In genomic region chr3:107543158-107544080, GRCm38 (mm10) we compare ENCODE assay signal across 23 mouse cellular contexts. TPM values are rescaled to one million over a fixed set of nuclear protein-coding genes. Genes with fewer than 3 reads are reported as not detected.
"Had no signal": no experiment of that assay in that cellular context is flagged by ENCODE, and none has a peak within 500 bp of the region (broad histone marks: within the 10 kb centered on the region; RNA-seq: fewer than 3 reads in every experiment).

No protein-coding gene starts in this region.

- DNase-seq: kidney, adult 2 months; kidney, postnatal 36 days; left cerebral cortex, postnatal 4 days; liver, postnatal 0 days; thymus, adult 2 months; thymus, postnatal 14 days had no signal

- H3K27ac ChIP-seq: kidney, postnatal 0 days; limb, embryonic 12.5 days; limb, embryonic 15.5 days; liver, embryonic 14.5 days; midbrain, embryonic 12.5 days; midbrain, embryonic 15.5 days had no signal

- H3K4me1 ChIP-seq: midbrain, embryonic 12.5 days; midbrain, embryonic 15.5 days had no signal

- H3K9me3 ChIP-seq: limb, embryonic 12.5 days; limb, embryonic 15.5 days; midbrain, embryonic 12.5 days; midbrain, embryonic 15.5 days had no signal

- H3K4me3 ChIP-seq: limb, embryonic 12.5 days; limb, embryonic 15.5 days; midbrain, embryonic 12.5 days; midbrain, embryonic 15.5 days had no signal

- H3K9ac ChIP-seq: limb, embryonic 12.5 days; limb, embryonic 15.5 days; liver, embryonic 14.5 days; liver, postnatal 0 days; midbrain, embryonic 12.5 days; midbrain, embryonic 15.5 days had no signal

- H3K4me2 ChIP-seq: limb, embryonic 12.5 days; limb, embryonic 15.5 days; liver, embryonic 11.5 days; midbrain, embryonic 12.5 days; midbrain, embryonic 15.5 days had no signal

- ATAC-seq: intestine, postnatal 0 days; liver, postnatal 0 days; midbrain, embryonic 15.5 days had no signal

- H3K36me3 ChIP-seq: limb, embryonic 12.5 days; limb, embryonic 15.5 days; midbrain, embryonic 12.5 days; midbrain, embryonic 15.5 days had no signal

- H3K27me3 ChIP-seq: midbrain, embryonic 15.5 days had no signal

RNA-seq across cellular contexts. Expression of gene Ubl4b, which starts 11.5 kb away (rescaled TPM):
- total RNA-seq: layer of hippocampus, postnatal 14 days; monocyte, adult 5-6 weeks had no signal
- polyA plus RNA-seq: intestine, embryonic 14.5 days; intestine, postnatal 0 days; kidney, embryonic 14.5 days; kidney, postnatal 0 days; limb, embryonic 15.5 days; liver, embryonic 11.5 days; liver, embryonic 14.5 days; liver, postnatal 0 days; midbrain, embryonic 12.5 days; midbrain, embryonic 15.5 days; neural tube, embryonic 11.5 days; neural tube, embryonic 14.5 days; small intestine, adult 2 months; spleen, adult 2 months; stomach, embryonic 16.5 days had no signal

RNA-seq across cellular contexts. Expression of gene Slc6a17, which starts 25.6 kb away (rescaled TPM):
- total RNA-seq: monocyte, adult 5-6 weeks had no signal

RNA-seq across cellular contexts. Expression of gene Alx3, which starts 51.4 kb away (rescaled TPM):
- total RNA-seq: monocyte, adult 5-6 weeks had no signal
- polyA plus RNA-seq: intestine, embryonic 14.5 days; intestine, postnatal 0 days; kidney, adult 2 months; liver, embryonic 14.5 days; liver, postnatal 0 days; neural tube, embryonic 14.5 days; small intestine, adult 2 months; spleen, adult 2 months had no signal
